Mouse (Mus musculus) liver (tissue): ENCODE measurements around the gene Olfr338.
"Not testable (repeated sequence)": the region's sequence is repeated elsewhere in the genome, so short reads cannot be mapped to it uniquely, and the experiment has no call there.

Experiments used
- DNase-seq: peaks from one replicate; pipeline ENCODE4 v3.0.0-alpha.2; 2020; ENCODE audit warnings: mixed read lengths

Gene Olfr338

DNA sequence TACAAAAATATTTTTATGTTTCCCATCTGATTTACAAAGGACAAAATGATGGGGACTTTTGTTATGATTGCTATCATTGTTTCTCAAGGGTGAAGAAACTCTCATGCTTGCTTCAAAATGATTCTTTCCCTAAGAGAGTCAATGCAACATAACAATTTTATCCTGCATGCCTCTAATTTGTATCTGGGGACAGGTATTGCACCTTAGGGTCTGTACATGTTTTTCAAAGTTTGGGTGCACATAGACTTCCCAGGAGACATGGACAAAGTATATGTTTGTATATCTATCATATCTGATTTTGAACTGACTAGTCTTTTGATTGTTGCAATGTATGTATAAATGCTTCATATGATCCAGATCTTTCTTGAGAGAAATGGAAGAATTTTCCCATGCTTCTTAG lies at the start of gene Olfr338:
Olfr338 (plus strand) TSS at position 301 of the 400 bp plus-strand sequence.
- DNase-seq, result no peak

DNA sequence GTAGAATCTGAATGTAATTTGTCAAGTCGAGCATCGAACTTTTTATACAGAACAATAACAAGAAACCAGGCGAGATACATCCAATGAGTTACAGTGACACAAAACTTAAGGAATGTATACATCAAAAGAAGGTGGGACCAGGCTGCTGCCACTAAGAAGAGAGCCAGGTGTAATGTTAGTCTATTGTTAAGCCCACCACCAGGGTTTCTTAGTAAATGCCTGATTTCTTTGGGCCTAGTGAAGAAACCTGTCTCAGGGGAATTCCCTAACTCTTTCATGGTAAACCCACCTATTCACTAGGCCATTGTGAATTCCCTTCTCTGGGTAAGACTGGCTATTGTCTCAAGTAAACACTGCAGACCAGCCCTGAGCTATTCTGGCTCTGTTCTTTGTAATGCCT lies 41.9 kb downstream of the Olfr338 start:
- not testable (repeated sequence) for DNase-seq

DNA sequence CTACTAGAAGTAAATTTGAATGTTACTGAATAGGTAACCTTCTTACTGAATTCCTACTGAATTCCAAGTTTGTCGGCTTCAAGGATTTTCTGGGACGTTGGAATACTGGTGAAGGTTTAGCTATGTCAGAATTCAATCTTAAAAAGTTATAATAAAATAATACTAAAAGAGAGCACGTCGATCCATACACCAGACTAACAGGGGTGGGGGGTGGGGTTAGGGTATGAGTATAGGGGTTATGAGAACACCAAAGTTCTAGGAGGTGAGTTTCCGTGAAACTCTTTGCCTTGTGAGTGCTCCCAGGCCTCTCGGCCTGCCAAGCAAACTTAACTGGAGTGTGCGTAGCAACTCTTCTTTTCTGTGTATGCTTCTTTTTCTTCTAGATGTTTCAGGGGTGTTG lies 42.3 kb downstream of the Olfr338 start:
- DNase-seq, result not testable (repeated sequence)

DNA sequence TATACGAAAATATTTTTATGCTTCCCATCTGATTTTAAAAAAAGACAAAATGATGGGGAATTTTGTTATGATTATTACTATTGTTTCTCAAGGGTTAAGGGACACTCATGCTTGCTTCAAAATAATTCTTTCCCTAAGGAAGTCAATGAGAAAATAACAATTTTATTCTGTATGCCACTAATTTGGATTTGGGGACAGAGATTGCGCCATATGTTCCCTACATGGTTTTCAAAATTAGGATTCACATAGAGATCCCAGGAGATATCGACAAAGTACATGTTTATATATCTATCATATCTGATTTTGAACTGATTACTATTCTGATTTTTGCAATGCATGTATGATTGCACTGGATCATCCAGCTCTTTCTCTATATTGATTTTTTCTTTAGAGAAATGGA lies 45.3 kb downstream of the Olfr338 start, which contains the start of gene Olfr339:
Olfr339 (plus strand) TSS at position 301 of the 400 bp plus-strand sequence.
- DNase-seq, result no peak
